Mouse (Mus musculus) frontal cortex, adult 2 months (tissue): ENCODE results near the gene Slc8a1. TPM values are rescaled to one million over a fixed set of nuclear protein-coding genes. Genes with fewer than 3 reads are reported as not detected.

Experiments
- DNase-seq, 2 experiments: peaks; one replicate each; pipeline ENCODE4 v3.0.0; 2022; ENCODE audit warnings: low spot score in 1 of 2; ENCODE audit errors: extremely low spot score in 1 of 2
- polyA plus RNA-seq: library from polyadenylated mRNA; depleted of rRNA; stranded (reverse); fragments of >200 nt; gene quantifications from 2 replicates; pipeline ENCODE4 v1.2.3, GENCODE M21; 2012

The Slc8a1 gene
- polyA plus RNA-seq, 1 experiment, result 31.0 TPM

DNA sequence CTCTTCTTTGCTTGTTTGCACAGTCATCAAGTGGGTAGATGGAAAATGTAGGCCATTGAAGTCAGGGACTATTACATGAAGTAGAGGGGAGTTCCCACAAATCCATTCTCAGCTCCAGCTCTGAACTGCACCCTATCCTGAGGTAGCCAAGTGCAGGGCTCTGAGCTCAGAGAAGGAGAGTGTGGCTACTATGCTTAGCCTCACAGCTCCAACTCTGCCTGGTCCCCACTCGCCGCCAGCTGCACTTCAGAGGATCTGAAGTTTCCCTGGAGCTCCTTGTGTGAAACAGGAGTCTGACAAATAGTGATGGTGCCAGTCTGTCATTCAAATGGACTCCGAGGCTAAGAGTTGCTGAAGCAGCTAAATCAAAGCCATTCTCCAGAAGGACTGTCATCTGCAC is 282.9 kb downstream of the Slc8a1 start:
- DNase-seq, result no peak

DNA sequence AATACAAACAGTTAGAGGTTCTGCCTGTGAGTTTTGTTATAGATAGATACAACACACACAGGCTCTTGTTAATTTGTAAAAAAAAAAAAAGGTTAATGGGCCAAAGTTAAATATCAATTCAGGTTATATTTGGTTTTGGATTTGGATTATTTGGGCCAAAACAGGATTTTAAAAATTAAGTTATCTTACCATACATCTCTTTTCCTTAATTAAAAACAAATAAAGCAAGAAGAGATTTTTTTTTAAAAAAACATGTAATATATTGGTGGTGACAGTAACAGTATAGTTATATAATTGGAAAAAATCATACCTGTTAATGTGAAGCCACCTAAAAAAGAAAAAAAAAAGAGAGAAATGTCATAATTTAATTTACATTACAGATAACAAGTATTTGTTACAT is 296.7 kb downstream of the Slc8a1 start, which contains the start of gene Gm11096:
TSS of gene Gm11096 (plus strand) at position 301 of the 400 bp plus-strand sequence.
- DNase-seq, result no peak

DNA sequence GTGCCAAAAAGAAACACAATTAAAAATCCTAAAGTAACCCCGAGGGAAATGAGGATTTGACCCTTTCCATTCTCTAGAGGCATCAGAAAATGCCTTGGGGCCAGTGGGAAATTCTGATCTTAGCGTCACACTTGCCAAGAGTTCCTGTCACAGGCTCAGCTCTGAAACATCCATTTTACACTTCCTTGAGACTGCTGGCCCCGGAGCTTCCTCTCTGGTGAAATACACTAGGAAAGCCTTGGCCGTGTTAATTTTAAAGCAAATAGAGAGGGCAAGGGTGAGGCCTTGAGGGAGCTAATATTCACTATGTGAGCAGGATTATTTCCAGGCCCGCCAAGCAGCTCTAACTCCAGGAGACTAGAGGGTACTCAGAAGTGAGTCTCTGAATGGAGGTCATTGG is 305.0 kb downstream of the Slc8a1 start:
- no peak for DNase-seq

DNA sequence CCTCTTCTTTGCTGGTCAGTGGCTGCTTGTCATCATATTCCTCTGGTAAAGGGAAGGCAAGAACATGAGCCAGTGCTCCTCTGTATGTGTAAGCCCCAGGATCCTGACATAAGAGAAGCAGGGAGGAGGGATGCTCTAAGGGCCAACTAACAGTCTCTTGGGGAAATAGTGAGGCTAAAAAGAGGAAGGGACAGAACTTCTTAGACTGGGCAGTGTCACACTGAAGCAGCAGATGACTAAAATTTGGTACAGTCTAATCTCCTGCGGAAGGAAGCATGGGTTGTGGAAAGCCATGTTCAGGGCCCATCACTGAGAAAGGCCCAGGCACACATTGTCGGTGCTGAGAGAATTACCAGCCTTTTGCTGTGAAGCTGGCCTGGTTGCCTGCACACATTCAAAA is 305.4 kb downstream of the Slc8a1 start:
- DNase-seq, result no peak

DNA sequence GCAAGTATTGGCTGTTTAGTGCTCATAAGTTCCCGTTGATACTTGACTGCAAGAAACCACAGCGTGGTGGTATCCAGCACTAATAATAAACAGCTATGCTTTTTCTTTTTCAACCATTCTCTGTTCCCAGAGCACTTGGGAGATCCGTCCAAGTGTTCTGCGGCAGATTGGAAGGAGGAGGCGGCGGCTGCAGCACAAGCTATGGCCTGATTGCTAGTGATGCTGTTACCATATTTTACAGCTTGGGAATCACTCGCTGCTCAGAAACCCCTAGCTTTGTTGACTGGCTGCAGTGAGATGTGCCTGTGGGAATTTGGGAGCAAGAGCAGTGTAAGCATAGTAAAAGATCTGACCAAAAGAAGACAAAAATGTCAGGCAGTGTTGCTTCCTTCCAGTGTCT is 310.9 kb downstream of the Slc8a1 start:
- DNase-seq, result peak; percentile 63 to 69

DNA sequence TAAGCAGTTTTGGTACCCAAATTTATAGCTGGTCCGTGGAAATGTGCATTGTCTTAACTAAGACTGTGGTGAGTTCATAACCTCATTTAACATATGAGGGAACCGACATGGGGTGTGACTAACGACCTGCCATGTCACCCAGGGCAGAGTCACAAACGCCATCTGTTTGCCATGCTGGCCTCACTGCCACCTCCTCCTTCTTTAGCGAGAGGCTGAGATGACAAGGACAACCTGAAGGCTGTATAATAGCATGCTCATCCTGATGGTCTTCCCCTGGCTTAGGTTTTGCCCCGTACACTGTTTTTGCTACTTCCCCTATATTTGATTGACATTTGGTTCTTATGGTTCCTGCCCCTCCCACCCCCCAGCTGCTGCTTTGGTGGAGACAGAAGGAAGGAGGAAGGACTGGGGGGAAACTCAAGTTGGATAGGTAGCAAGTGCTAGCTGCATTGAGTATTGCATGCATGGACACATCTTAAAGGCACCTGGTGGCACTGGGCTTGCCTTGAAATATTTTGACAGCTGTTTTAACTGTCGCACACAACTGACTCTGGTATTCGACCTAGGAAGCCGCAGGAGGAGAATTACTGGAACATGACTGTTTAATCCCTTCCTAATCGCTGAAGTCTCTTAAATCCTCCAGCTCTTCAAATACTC is 313.8 kb downstream of the Slc8a1 start:
- DNase-seq, result no peak

DNA sequence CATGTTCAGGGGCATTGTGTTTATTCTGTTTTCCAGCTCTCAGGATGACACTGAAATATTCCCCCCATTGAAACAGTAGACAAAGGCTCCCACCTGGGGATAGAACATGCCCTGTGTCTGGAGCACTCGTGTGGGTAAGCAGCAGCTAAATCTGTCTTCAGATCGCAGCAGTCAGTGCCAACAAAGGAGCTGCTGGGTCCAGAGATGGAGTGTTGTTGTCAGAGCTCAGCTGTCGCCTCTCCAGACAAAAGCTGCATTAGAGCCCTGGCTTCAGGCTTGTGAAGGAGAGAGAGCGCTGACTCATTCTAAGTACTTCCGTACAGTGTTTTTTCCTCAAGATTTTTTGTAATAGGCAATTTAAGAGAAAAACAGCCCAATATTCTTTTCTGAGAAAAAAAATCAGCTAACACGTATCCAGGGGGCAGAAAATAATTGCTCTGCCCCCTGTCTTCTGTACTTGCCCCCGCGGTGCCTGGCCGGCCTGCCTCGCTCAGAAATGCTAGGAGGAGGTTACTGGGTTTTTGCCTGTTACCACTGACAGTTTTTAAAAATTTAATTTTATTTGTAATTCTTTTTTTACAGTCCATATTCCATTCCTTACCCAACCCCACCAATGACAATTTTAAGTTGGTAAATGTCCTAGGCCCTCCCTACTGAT is 318.2 kb downstream of the Slc8a1 start:
- DNase-seq, result peak; percentile 33 to 68

DNA sequence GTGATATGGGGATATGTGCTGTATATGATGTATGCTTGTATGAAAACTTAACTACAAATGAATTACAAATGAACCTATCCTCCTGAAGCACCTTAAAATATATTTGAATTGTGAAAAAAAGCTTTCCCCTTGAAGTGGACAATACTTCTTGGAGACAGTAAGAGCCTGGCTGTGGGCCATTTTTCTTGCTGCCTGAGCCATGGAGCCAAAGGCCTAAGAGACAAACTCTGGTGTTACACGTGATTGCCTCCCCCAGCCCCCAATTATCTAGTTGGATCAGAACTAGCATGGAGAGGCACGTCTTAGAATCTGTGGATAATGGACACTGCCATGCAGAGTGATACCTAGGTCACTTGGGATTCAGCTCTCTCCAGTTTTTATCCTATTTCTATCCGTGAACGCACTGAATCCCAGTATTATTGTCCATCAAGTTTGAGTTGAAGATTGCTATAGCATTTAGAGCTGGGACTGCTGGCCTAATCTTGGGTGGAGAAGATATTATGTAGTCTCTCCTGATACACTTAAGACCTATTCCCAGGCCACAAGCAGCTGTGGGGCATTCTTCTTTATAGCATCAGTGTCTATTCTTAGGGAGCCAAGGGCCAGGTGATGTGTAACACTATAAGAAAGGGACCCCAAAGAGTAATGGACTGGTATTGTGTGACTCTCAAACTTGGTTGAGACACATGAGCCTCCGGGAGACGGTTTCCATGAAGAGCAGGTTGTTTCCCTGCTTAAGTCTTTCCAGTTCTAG is 321.6 kb downstream of the Slc8a1 start:
- no peak for DNase-seq

DNA sequence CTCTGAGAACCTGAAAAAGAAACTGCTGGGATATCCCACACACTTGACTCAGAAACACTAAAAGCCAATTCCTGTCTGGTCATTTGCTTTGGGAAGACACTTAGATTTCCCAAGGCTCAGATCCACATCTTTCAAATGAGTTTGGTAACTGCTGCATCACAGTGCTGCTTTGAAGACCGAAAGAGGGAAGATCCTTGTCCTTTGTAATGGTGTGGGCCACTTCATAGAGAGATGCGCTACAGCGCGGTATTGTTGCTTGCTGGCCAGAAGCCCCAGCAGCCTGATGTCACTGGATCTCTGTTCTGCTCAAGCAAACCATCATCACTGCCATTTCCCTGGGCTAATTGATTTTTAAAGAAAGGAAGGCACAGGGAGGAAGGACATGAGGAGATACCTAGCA is 325.4 kb downstream of the Slc8a1 start:
- no peak for DNase-seq

DNA sequence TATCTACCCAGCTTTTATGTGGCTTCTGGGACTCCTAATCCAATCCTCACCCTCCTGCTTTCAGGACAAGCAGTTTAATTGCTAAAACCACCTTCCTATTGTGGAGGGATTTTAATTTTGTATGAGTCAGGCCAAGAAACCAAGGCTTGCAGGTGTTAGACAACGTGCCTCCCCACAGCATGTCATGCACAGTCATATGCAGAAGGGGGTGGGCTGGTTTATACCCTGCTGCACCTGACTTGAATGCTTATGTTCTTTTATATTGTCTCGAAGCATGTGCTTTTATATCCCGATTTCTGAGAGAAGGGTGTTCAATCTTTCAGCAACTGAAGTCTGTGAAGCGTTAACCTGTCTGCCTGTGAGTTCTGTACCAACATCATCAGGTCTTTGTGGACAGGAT is 334.0 kb downstream of the Slc8a1 start:
- no peak for DNase-seq

DNA sequence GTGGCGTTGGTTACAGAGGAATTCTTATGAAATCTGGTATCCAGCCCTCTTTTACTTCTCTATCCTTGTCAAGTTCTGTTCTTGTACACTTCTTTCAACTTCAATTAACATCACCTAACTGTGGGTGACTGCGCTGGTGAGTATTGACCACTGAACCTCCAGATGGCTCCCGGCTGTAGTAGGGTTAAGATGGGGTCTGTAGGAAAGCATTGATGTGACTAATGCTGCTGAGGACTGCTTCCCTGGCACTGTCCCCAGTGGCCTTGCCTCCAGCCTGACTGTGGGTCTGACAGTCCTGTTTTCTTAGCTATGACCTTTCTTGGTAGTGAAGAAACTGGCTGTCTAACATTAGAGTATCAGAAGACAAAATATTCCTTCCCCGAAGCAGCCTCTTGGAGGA is 335.1 kb downstream of the Slc8a1 start:
- DNase-seq, result no peak

DNA sequence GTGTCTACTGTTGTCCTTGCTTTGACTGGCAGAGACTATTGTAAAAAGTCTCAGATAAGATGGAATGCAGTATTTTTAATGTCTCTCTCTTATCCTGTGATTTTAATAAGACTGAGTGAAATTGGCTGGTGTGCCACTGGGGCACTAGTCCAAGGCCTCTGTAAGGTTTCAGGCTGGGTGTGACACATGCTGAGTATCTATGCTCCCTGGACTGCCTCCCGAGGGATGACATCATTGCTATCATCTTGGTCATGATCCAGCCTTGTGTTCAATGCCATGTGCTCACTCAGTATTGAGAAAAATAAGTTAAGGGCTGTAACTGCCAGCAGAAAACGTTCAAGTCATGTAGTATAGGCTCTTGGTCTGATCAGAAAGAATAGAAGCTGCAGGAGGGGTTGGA is 335.5 kb downstream of the Slc8a1 start:
- peak; percentile 33 to 65 for DNase-seq

DNA sequence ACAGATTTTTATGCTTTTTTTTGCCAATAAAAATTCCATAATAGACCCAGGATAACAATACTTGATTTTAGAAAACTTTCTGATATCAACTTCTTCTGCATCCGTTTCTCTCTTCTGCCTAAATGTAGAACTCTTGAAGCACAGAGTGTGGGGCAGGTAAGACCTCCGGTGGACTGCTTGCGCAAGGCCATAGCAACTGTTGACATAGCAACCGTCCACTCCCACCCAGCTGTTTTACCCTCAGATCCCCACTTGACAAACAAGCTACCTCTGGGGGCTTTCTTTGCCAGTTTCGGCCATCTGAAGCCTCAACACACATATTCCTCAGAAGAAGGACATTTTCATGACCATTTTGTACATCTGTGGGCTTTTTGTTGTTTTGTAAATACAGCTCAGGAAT is 337.8 kb downstream of the Slc8a1 start:
- no peak for DNase-seq

DNA sequence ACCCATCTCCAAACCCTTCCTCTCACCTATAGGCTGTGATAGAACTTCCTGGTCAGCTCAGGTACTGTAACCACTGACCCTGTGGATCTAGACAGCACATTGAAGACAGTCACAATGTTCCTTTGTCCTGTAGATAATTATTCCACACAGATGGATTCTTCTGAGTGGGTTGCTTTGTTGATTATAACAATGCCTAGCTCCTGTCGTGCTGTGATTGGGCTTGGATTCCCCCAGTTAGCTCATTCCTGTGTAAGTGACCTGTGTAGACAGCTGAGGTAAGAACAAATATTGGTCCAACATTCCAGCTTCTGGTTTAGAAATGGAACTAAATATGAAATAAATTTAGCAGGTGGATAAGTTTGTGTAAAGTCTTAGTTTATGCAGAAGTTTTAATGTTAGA is 340.7 kb downstream of the Slc8a1 start:
- DNase-seq, result no peak

DNA sequence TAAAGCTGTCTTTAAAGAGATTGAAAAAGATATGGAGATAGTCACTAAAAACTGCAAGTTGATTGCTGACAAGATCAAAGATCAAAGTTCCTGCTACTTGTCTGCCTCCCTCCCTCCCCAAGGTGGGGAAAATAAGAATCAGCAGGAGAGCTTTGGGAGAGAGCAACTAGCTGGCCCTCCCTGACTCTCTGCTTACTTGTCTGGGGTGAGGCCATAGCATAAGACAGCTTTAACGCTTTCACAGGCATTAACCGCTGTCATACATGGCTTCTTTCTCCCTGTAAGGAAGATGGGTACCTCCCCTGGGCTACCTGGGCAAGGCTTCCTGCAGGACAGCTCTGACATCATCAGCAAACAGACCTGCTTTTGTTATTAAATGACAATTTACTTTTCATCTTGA is 344.1 kb downstream of the Slc8a1 start:
- DNase-seq, result no peak

DNA sequence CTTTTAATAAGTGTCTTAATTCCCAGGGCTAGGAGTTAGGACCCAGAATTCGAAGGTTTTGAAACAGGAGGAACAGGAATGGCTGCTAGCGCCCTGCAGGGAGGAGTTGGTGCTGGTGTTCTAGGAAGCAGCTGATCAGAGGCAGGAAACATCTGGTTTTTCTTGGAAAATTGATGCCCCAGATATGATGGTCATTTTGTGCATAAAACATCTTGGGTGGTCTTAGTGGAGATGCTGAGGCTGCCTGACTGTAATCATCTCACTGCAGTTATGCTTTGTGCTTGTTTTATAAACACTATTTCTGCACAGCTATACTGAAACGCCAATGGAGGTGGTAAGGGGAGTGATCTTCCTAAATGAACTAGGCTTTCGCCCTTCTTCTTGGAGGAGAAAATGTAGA is 345.1 kb downstream of the Slc8a1 start:
- no peak for DNase-seq

DNA sequence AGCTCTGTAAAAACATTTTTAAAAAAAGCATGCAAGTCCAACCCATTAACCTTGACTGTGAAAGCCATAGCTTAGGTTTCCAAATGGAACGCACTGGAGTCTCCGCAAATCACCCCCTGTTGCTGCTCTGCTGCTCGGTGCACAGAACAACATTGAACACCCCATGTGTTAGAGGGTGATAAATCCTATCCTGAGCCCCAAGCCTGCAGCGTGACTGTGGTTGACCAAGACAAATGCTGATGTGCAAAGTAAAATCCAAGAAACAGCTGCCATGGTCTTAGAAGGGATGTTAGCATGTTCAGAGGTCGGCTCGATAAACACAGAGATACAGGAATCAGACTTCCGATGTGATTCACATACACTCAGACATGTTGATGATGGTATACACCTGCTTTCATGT is 346.7 kb downstream of the Slc8a1 start:
- DNase-seq, result no peak

DNA sequence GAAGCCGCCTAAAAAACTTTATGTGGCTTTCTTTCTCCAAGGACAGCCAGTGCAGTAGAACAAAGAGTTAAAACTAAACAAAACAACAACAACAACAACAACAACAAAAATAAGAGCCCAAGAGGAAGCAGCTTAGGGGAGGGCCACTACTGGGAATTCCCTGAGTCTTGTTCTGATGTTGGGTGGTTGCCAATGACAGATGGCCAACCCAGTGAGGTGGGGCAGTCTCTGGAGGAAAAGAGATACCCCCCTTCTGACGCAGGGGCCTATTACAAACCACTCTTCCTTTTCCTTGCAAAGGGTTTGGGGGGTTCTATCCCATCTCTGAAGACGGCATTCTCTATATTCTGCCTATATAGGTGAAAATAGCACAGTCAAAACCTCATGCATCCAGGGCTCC is 347.4 kb downstream of the Slc8a1 start:
- no peak for DNase-seq

DNA sequence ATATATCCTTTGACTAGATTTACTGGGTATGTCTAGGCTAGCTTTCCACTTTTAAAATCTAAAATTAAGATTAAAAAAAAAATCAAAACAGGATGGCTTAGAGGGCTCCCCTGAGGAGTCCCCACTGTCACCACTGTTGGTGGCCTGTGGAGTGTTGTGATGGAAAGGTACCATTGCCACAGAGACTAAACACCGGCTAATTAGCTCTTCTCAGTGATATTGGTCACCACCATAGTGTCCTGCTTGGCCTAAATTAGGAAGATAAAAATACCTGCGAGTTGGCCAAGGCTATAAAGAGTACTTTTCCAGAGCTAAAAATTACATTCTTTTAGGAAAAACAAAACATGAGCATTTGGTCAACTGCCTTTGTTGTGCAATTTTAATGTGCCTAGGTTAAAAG is 352.1 kb downstream of the Slc8a1 start:
- DNase-seq, result no peak

DNA sequence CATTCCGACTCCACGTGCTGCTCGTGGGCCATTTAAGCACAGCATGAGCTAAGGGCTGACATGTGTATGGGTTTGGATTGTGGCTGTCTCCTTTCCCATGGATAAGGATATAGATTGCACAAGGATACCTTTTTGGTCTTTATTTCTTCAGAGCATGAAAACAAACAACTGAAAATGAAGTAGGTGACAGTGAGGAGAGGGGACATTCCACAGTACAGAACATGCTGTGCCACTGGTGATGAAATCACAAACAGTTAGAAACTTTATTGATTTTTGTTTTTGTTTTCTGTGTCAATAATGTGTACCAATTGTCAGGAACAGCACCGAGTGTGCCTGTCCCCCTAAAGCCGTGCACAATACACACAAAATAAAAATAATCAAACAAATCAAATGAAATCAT is 352.7 kb downstream of the Slc8a1 start:
- DNase-seq, result no peak

DNA sequence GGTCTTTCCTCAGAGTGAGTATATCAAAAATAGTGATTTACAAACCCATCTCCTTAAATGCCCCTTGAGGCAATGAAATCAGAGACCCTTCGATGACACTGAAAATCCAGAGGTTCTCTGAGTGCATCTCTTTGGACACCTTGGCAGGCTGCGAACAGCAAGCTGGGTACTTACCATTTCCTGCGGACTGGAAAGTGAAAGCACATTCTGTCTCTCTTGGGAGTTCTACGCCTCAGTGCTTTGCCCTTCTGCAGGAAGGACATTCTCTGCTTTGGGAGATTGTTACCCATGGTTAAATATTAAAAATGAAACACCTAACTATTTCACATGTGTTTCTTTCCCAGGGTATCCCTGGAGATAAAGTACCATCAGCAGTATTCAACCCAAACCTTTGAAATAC is 354.7 kb downstream of the Slc8a1 start:
- no peak for DNase-seq

DNA sequence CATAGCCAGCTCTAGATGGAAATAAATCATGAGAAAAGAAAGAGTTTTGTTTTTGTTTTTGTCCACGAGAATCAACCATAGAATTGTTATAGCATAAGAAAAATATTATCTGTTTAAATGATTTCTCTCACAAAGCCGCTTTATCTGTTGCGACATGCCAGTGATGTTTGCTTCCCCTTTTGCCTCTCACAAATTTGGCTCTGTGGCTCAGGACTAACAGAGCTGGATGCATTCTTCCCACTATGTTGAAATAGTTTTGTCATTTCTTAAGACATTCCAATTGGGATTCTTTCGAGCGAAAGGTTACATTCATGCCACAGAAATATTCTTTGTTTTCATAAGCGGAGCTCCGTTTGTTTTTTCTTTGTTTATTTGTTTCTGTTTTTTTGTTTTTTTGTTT is 359.7 kb downstream of the Slc8a1 start:
- DNase-seq, result no peak
